Mouse (Mus musculus) limb, embryonic 10.5 days (tissue): Measurements from ENCODE around the gene Mta2. TPM values are rescaled to one million over a fixed set of nuclear protein-coding genes. Genes with fewer than 3 reads are reported as not detected.

Experiments
- DNase-seq: peaks from one replicate; pipeline ENCODE4 v3.0.0-alpha.2; 2017; ENCODE audit warnings: low spot score
- H3K27ac ChIP-seq: fragments of 300-500 bp; sonication (generic); 2 replicates; pipeline ENCODE4 v1.5.1; 2016; ENCODE audit warnings: mild to moderate bottlenecking
- H3K27me3 ChIP-seq: fragments of 300-500 bp; sonication (generic); 2 replicates; pipeline ENCODE4 v1.6.1; 2016; ENCODE audit warnings: low read depth, mild to moderate bottlenecking; ENCODE audit not compliant: poor library complexity, severe bottlenecking
- H3K36me3 ChIP-seq: fragments of 300-500 bp; sonication (generic); 2 replicates; pipeline ENCODE4 v1.6.1; 2016; ENCODE audit warnings: mild to moderate bottlenecking, moderate library complexity
- H3K4me1 ChIP-seq: fragments of 300-500 bp; sonication (generic); 2 replicates; pipeline ENCODE4 v1.6.1; 2016
- H3K4me3 ChIP-seq: fragments of 300-500 bp; sonication (generic); 2 replicates; pipeline ENCODE4 v1.5.1; 2016; ENCODE audit warnings: mild to moderate bottlenecking, moderate library complexity
- H3K9me3 ChIP-seq: fragments of 300-500 bp; sonication (generic); replicated peaks from 2 replicates; pipeline ENCODE4 v1.6.1; 2016; ENCODE audit warnings: mild to moderate bottlenecking
- WGBS: fragments of 180-500 bp; shearing (Covaris S2); methylation state at CpG from one replicate; pipeline ENCODE4 v1.1.7; 2016; 5-methylcytosine and 5-hydroxymethylcytosine counted together
- polyA plus RNA-seq: library from polyadenylated mRNA; unstranded; fragments of >200 nt; fragmentation: Nextera tagmentation; extraction: Ambion mirVana; gene quantifications from 2 replicates; pipeline ENCODE4 v1.2.1, GENCODE M21; 2016

The Mta2 gene
- polyA plus RNA-seq, 1 experiment from 2014 or later = 233 TPM

- H3K4me1 ChIP-seq = peaks cover 57% of the 10 kb centered on the region
- H3K9me3 ChIP-seq = no peaks in the 10 kb centered on the region
- 87% methylated on average over 13 of the region's 13 CpGs for WGBS
- peak overlapping the region; percentile 75; the same call in 1 of the 2 replicates for H3K4me3 ChIP-seq
- no peaks in the 10 kb centered on the region for H3K36me3 ChIP-seq
- H3K27ac ChIP-seq = peak overlapping the region; percentile 91
- no peak for DNase-seq
- H3K27me3 ChIP-seq = peaks cover 20% of the 10 kb centered on the region
These were observed 50.4 kb downstream of the Mta2 start for GRCm38 (mm10) chr19:8991871-8992735.

- 28% methylated on average over 12 of the region's 12 CpGs for whole genome bisulfite sequencing
- DNase-seq = peak; percentile 81
- H3K36me3 ChIP-seq = no peaks in the 10 kb centered on the region
- H3K9me3 ChIP-seq = no peaks in the 10 kb centered on the region
- peaks cover 59% of the 10 kb centered on the region for H3K4me1 ChIP-seq
- H3K27ac ChIP-seq = peak overlapping the region; percentile 91
- peaks cover 12% of the 10 kb centered on the region for H3K27me3 ChIP-seq
- H3K4me3 ChIP-seq = peak overlapping the region; percentile 9; the same call in 1 of the 2 replicates
These were observed 51.3 kb downstream of the Mta2 start for GRCm38 (mm10) chr19:8992769-8993624.

DNA sequence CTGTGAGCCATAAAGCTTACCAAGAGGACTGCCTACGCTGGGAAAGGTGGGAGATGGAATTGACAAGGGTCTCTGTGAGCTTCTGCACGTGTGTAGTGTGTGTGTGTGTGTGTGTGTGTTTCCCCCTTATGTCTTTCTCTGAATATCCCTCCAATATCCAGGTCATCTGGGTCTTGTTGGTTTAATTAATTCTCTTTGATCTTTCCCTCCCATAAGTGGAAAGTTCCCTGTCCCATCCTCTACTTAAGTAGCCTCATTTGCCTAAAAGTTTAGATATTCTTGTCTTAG is 51.9 kb downstream of the Mta2 start:
- H3K27ac ChIP-seq = peak overlapping the region; percentile 28; the same call in 1 of the 2 replicates
- whole genome bisulfite sequencing = 57% methylated on average over 2 of the region's 2 CpGs
- peaks cover 6% of the 10 kb centered on the region for H3K27me3 ChIP-seq
- DNase-seq = no peak
- H3K9me3 ChIP-seq = no peaks in the 10 kb centered on the region
- peaks cover 59% of the 10 kb centered on the region for H3K4me1 ChIP-seq
- H3K4me3 ChIP-seq = no peak overlapping the region
- no peaks in the 10 kb centered on the region for H3K36me3 ChIP-seq

DNA sequence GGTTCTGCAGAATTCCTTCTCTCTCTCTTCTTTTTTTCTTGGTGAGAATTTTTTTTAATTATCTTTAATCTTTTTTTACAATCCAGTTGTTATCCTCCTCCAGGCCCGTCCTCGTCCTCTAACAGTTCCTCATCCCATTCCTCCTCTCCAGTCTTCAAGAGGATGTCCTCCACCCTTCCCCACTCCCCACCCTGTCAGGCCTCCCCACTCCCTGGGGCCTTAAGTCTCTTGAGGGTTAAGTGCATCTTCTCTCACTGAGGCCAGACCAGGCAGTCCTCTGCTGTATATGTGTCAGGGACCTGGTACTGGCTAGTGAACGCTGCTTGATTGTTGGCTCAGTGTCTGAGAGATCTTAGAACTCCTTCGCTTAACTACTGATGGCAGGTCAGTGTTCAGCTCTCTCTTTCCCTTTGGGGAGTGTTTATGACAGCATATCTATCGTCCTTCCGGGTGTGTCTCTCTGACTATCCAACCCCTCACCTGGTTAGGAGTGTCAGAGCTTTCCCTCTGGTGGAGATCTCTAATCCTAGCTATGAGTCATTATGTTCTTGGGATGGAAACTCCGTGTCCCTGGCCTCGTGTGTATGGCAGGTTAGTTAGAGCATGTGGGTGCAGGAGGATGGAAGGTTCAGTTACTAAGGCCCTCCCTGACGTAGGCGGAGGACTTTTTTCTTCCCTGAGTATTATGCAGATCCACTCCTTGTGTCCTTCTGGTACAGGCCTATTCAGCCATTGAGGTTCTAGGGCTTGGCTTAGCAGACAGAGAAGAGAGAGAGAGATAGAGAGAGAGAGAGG is 53.3 kb downstream of the Mta2 start:
- no peaks in the 10 kb centered on the region for H3K36me3 ChIP-seq
- peaks cover 48% of the 10 kb centered on the region for H3K4me1 ChIP-seq
- H3K9me3 ChIP-seq = no peaks in the 10 kb centered on the region
- 79% methylated on average over 10 of the region's 10 CpGs for WGBS
- H3K27me3 ChIP-seq = no peaks in the 10 kb centered on the region
- DNase-seq = no peak
- H3K4me3 ChIP-seq = no peak overlapping the region
- no peak overlapping the region for H3K27ac ChIP-seq

DNA sequence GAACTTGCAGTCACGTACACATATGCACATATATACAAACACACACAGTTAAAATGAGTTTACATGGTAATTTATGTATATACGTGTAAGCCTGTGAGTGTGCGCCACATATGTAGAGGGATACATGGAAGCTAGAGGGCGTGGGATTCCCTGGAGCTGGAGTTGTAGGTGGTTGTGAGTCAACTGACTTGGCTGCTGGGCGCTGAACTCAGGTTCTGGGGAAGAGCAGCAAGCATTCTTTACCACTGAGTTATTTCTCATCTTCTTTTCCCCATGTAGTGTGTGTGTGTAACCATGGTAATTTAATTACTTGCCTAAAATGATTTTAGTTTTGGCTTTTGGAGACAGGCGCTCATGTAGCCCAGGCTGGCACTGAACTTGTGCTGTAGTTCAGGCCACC is 54.9 kb downstream of the Mta2 start:
- 91% methylated on average over 6 of the region's 6 CpGs for WGBS
- H3K36me3 ChIP-seq = peaks cover 13% of the 10 kb centered on the region
- peaks cover 32% of the 10 kb centered on the region for H3K4me1 ChIP-seq
- H3K4me3 ChIP-seq = no peak overlapping the region
- DNase-seq = no peak
- no peaks in the 10 kb centered on the region for H3K27me3 ChIP-seq
- H3K9me3 ChIP-seq = no peaks in the 10 kb centered on the region
- no peak overlapping the region for H3K27ac ChIP-seq

GRCm38 (mm10) chr19:8997546-8997945 is 55.9 kb downstream of the Mta2 start:
- peaks cover 23% of the 10 kb centered on the region for H3K4me1 ChIP-seq
- peaks cover 23% of the 10 kb centered on the region for H3K36me3 ChIP-seq
- WGBS = 64% methylated on average over 4 of the region's 4 CpGs
- 0 out of 2 replicates have a peak overlapping the region, but pooled peaks have one; percentile 47 for H3K27ac ChIP-seq
- peak overlapping the region; percentile 11; the same call in 1 of the 2 replicates for H3K4me3 ChIP-seq
- H3K9me3 ChIP-seq = no peaks in the 10 kb centered on the region
- DNase-seq = no peak
- no peaks in the 10 kb centered on the region for H3K27me3 ChIP-seq

DNA sequence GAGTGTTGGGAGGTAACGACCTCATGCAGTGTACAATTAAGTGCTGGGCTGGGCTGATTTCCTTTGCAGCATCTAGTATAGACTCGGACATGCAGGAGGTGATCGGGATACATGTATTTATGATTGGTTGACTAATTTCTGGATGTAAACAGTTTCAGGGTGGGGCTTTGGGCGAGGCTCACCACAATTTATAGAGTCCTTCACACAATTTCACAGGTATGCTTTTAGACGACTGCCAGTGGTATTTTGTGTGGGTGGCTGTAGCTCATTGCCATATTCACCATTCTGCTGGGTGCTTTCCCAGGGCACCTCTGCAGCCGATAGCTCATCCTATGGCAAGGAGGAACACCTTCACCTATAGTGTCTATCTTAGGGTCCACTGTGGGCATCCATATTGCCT is 56.9 kb downstream of the Mta2 start:
- Histone ChIP-seq H3K9me3 (no peaks in the 10 kb centered on the region), H3K36me3 (peaks cover 33% of the 10 kb centered on the region), H3K27me3 (no peaks in the 10 kb centered on the region), H3K4me1 (peaks cover 13% of the 10 kb centered on the region), H3K4me3 (no peak overlapping the region), H3K27ac (no peak overlapping the region)
- WGBS = 88% methylated on average over 6 of the region's 6 CpGs
- DNase-seq = no peak

- WGBS = 92% methylated on average over 4 of the region's 4 CpGs
- no peaks in the 10 kb centered on the region for H3K9me3 ChIP-seq
- H3K27me3 ChIP-seq = no peaks in the 10 kb centered on the region
- H3K4me3 ChIP-seq = no peak overlapping the region
- H3K27ac ChIP-seq = no peak overlapping the region
- DNase-seq = no peak
- peaks cover 13% of the 10 kb centered on the region for H3K4me1 ChIP-seq
- peaks cover 40% of the 10 kb centered on the region for H3K36me3 ChIP-seq
These were observed 57.5 kb downstream of the Mta2 start for GRCm38 (mm10) chr19:8999223-8999622.

Other genes with a start within 250 kb of the Mta2 start
- gene Slc3a2, start 218.5 kb upstream of the Mta2 start, polyA plus RNA-seq = 119 and 128 TPM in 2 replicates
- 121 and 145 TPM in 2 replicates for gene Wdr74, start 206.0 kb upstream of the Mta2 start, polyA plus RNA-seq
- gene 1700092M07Rik, start 201.2 kb upstream of the Mta2 start, polyA plus RNA-seq = 2.8 and 3.1 TPM in 2 replicates
- gene Stx5a, start 200.5 kb upstream of the Mta2 start, polyA plus RNA-seq = 99.3 and 134 TPM in 2 replicates
- 257 and 273 TPM in 2 replicates for gene Nxf1, start 184.8 kb upstream of the Mta2 start, polyA plus RNA-seq
- 181 and 183 TPM in 2 replicates for gene Tmem223, start 170.9 kb upstream of the Mta2 start, polyA plus RNA-seq
- gene Tmem179b, start 167.4 kb upstream of the Mta2 start, polyA plus RNA-seq = 41.3 and 43.7 TPM in 2 replicates
- 44.2 and 47.0 TPM in 2 replicates for gene Taf6l, start 155.5 kb upstream of the Mta2 start, polyA plus RNA-seq
- 206 and 216 TPM in 2 replicates for gene Polr2g, start 143.3 kb upstream of the Mta2 start, polyA plus RNA-seq
- 5.9 and 6.1 TPM in 2 replicates for gene Zbtb3, start 139.3 kb upstream of the Mta2 start, polyA plus RNA-seq
- gene Ttc9c, start 122.5 kb upstream of the Mta2 start, polyA plus RNA-seq = 80.2 and 85.2 TPM in 2 replicates
- gene Hnrnpul2, start 121.9 kb upstream of the Mta2 start, polyA plus RNA-seq = 4.7 and 5.2 TPM in 2 replicates
- not detected in 2 replicates for gene AC129217.1, start 112.1 kb upstream of the Mta2 start, polyA plus RNA-seq
- gene Bscl2, start 104.4 kb upstream of the Mta2 start, polyA plus RNA-seq = 37.2 and 42.5 TPM in 2 replicates
- 5.0 and 7.2 TPM in 2 replicates for gene Gng3, start 102.7 kb upstream of the Mta2 start, polyA plus RNA-seq
- 0.29 and 0.39 TPM in 2 replicates for gene Lrrn4cl, start 91.1 kb upstream of the Mta2 start, polyA plus RNA-seq
- 211 and 228 TPM in 2 replicates for gene Ubxn1, start 70.4 kb upstream of the Mta2 start, polyA plus RNA-seq
- gene Uqcc3, start 61.0 kb upstream of the Mta2 start, polyA plus RNA-seq = 56.8 and 60.6 TPM in 2 replicates
- 110 and 149 TPM in 2 replicates for gene Lbhd1, start 58.1 kb upstream of the Mta2 start, polyA plus RNA-seq
- gene Gm49403, start 57.9 kb upstream of the Mta2 start, polyA plus RNA-seq = not detected in 2 replicates
- 151 and 188 TPM in 2 replicates for gene 1810009A15Rik, start 53.0 kb upstream of the Mta2 start, polyA plus RNA-seq
- 0.45 TPM in 1 of 2 replicates, not detected in the other for gene Gm49416, start 52.9 kb upstream of the Mta2 start, polyA plus RNA-seq
- gene Ints5, start 48.9 kb upstream of the Mta2 start, polyA plus RNA-seq = 59.2 and 61.9 TPM in 2 replicates
- gene Ganab, start 43.8 kb upstream of the Mta2 start, polyA plus RNA-seq = 117 and 129 TPM in 2 replicates
- gene B3gat3, start 21.5 kb upstream of the Mta2 start, polyA plus RNA-seq = 47.0 and 48.1 TPM in 2 replicates
- gene Rom1, start 12.5 kb upstream of the Mta2 start, polyA plus RNA-seq = 4.1 and 4.3 TPM in 2 replicates
- gene Eml3, start 12.3 kb upstream of the Mta2 start, polyA plus RNA-seq = 37.1 and 37.5 TPM in 2 replicates
- gene Tut1, start 12.0 kb downstream of the Mta2 start, polyA plus RNA-seq = 49.6 and 49.7 TPM in 2 replicates
- 563 and 631 TPM in 2 replicates for gene Eef1g, start 25.2 kb downstream of the Mta2 start, polyA plus RNA-seq
- gene Ahnak, start 47.4 kb downstream of the Mta2 start, polyA plus RNA-seq = 5.3 and 8.9 TPM in 2 replicates
- gene Scgb1a1, start 146.1 kb downstream of the Mta2 start, polyA plus RNA-seq = not detected in 2 replicates
- 16.9 and 20.7 TPM in 2 replicates for gene Asrgl1, start 193.8 kb downstream of the Mta2 start, polyA plus RNA-seq